Mouse (Mus musculus) layer of hippocampus, adult 8-10 months (tissue): Measurements from ENCODE around the gene Tmem14a. TPM values are rescaled to one million over a fixed set of nuclear protein-coding genes. Genes with fewer than 3 reads are reported as not detected.

Source experiments
- total RNA-seq, 4 experiments: library from RNA; stranded (reverse); gene quantifications; 2 replicates each; pipeline ENCODE4 v1.2.4; 2022

Tmem14a gene
- total RNA-seq, 4 experiments from 2014 or later = 26.5 to 31.7 (median 28.4) TPM

Other genes with a start within 250 kb of the Tmem14a start
- 1 to 10 TPM; 1.1 to 2.6 (median 1.7) TPM for gene Tram2, start 139.3 kb upstream of the Tmem14a start, total RNA-seq
- 1 to 10 TPM; 1.1 to 2.2 (median 1.4) TPM for gene Gsta3, start 22.0 kb downstream of the Tmem14a start, total RNA-seq
- not detected for gene Khdc1a, start 131.1 kb downstream of the Tmem14a start, total RNA-seq
- not detected for gene Khdc1c, start 149.8 kb downstream of the Tmem14a start, total RNA-seq
- not detected for gene Khdc1b, start 165.0 kb downstream of the Tmem14a start, total RNA-seq